Mouse (Mus musculus): ENCODE results near the gene Irgm1. TPM values are rescaled to one million over a fixed set of nuclear protein-coding genes. Genes with fewer than 3 reads are reported as not detected.
"Not testable (repeated sequence)": the region's sequence is repeated elsewhere in the genome, so short reads cannot be mapped to it uniquely, and the experiment has no call there.

Irgm1 gene
- total RNA-seq (2021): 10 to 100 TPM; 23.9 to 24.5 TPM
- long read RNA-seq, experiment 1, transcript Irgm1-202 (2 exons, 2,082 nt): major isoform, 17 of 31 reads
- long read RNA-seq, experiment 1, transcript Irgm1-201 (3 exons, 2,259 nt): minor isoform, 8 of 31 reads
- long read RNA-seq, experiment 1, partial matches to known transcripts: 6 of 31 reads
- long read RNA-seq, experiment 1, other reads (novel, unspliced or antisense): 0 of 31 reads
- long read RNA-seq, experiment 2, partial matches to known transcripts: 0 of 4 reads
- long read RNA-seq, experiment 2, other reads (novel, unspliced or antisense): 0 of 4 reads

- peak; percentile 71 to 85 for DNase-seq
These were observed at the start of gene Irgm1 for GRCm38 (mm10) chr11:48871201-48871772. Irgm1 (minus strand) TSS chr11:48871683.

- DNase-seq: no peak
These were observed 46.9 kb upstream of the Irgm1 start for GRCm38 (mm10) chr11:48918380-48918779.

- DNase-seq: no peak
These were observed 42.1 kb upstream of the Irgm1 start for GRCm38 (mm10) chr11:48913611-48914010.

GRCm38 (mm10) chr11:48908459-48908858, 37.0 kb upstream of the Irgm1 start:
- DNase-seq: no peak

GRCm38 (mm10) chr11:48902021-48902420, 30.5 kb upstream of the Irgm1 start, which contains the start of gene Gm5431:
Gm5431 (minus strand) TSS chr11:48902214.
- DNase-seq: peak in 1 of 2 experiments; percentile 4

- DNase-seq: not testable (repeated sequence)
These were observed 30.1 kb upstream of the Irgm1 start for GRCm38 (mm10) chr11:48901567-48901930.

GRCm38 (mm10) chr11:48900654-48901566, 29.4 kb upstream of the Irgm1 start:
- not testable (repeated sequence) for DNase-seq

GRCm38 (mm10) chr11:48898812-48899431, 27.4 kb upstream of the Irgm1 start:
- no peak for DNase-seq

GRCm38 (mm10) chr11:48876680-48877079, 5.2 kb upstream of the Irgm1 start:
- DNase-seq: no peak

- DNase-seq: not testable (repeated sequence)
These were observed 3.9 kb upstream of the Irgm1 start for GRCm38 (mm10) chr11:48875343-48875837.

- DNase-seq: peak; percentile 51 to 74
These were observed 3.0 kb upstream of the Irgm1 start for GRCm38 (mm10) chr11:48874465-48874864.

- no peak for DNase-seq
These were observed 2.3 kb upstream of the Irgm1 start for GRCm38 (mm10) chr11:48873591-48874290.

- DNase-seq: peak in 1 of 2 experiments; percentile 16
These were observed 1.3 kb upstream of the Irgm1 start for GRCm38 (mm10) chr11:48872695-48873300.

- DNase-seq: peak; percentile 40 to 60
These were observed 496 bp upstream of the Irgm1 start for GRCm38 (mm10) chr11:48871817-48872541.

GRCm38 (mm10) chr11:48870781-48871180, 702 bp downstream of the Irgm1 start:
- DNase-seq: peak in 1 of 2 experiments; percentile 28

GRCm38 (mm10) chr11:48869380-48870110, 1.9 kb downstream of the Irgm1 start:
- peak in 1 of 2 experiments; percentile 34 for DNase-seq

GRCm38 (mm10) chr11:48866481-48866880, 5.0 kb downstream of the Irgm1 start:
- no peak for DNase-seq

GRCm38 (mm10) chr11:48863808-48864207, 7.7 kb downstream of the Irgm1 start:
- DNase-seq: no peak

- DNase-seq: no peak
These were observed 8.6 kb downstream of the Irgm1 start for GRCm38 (mm10) chr11:48862784-48863319.
